Mouse (Mus musculus) cerebellum, adult 2 months (tissue): Measurements from ENCODE around the gene Hsd17b1.

ENCODE experiments used
- CTCF ChIP-seq: fragments of 200-500 bp; IDR thresholded peaks from 2 replicates; pipeline ENCODE4 v1.5.1; 2011; ENCODE audit warnings: low read depth, mild to moderate bottlenecking, control low read depth, low read length, moderate library complexity, borderline replicate concordance; ENCODE audit not compliant: insufficient read depth
- POLR2A ChIP-seq: fragments of 200-500 bp; IDR thresholded peaks from 2 replicates; pipeline ENCODE4 v1.6.1; 2011; ENCODE audit warnings: low read length, control low read depth, borderline replicate concordance; ENCODE audit not compliant: insufficient read depth

GRCm38 (mm10) chr11:101085617-101086322 lies 7.6 kb downstream of the Hsd17b1 start:
- TF ChIP-seq CTCF (no peak), POLR2A (no peak)
